Mouse (Mus musculus) midbrain, embryonic 12.5 days (tissue): ENCODE measurements around the gene Chst11. TPM values are rescaled to one million over a fixed set of nuclear protein-coding genes. Genes with fewer than 3 reads are reported as not detected.

Source experiments
- ATAC-seq: fragments of 200-750 bp; cut with Nextera tagmentation; 2 replicates; pipeline ENCODE4 v1.8.0; 2017; ENCODE audit warnings: low read depth, moderate TSS enrichment, moderate library complexity; ENCODE audit not compliant: low FRiP score
- H3K27ac ChIP-seq: fragments of 300-500 bp; sonication (generic); replicated peaks from 2 replicates; pipeline ENCODE4 v1.5.1; 2016; ENCODE audit warnings: mild to moderate bottlenecking
- H3K27me3 ChIP-seq: fragments of 300-500 bp; sonication (generic); 2 replicates; pipeline ENCODE4 v1.6.1; 2016; ENCODE audit warnings: mild to moderate bottlenecking
- H3K36me3 ChIP-seq: fragments of 300-500 bp; sonication (generic); 2 replicates; pipeline ENCODE4 v1.6.1; 2016
- H3K4me1 ChIP-seq: fragments of 300-500 bp; sonication (generic); 2 replicates; pipeline ENCODE4 v1.6.1; 2016
- H3K4me2 ChIP-seq: fragments of 300-500 bp; sonication (generic); replicated peaks from 2 replicates; pipeline ENCODE4 v1.6.1; 2016; ENCODE audit warnings: mild to moderate bottlenecking, moderate library complexity
- H3K4me3 ChIP-seq: fragments of 300-500 bp; sonication (generic); 2 replicates; pipeline ENCODE4 v1.5.1; 2016; ENCODE audit warnings: mild to moderate bottlenecking
- H3K9ac ChIP-seq: fragments of 300-500 bp; sonication (generic); replicated peaks from 2 replicates; pipeline ENCODE4 v1.6.1; 2016; ENCODE audit warnings: mild to moderate bottlenecking, moderate library complexity
- H3K9me3 ChIP-seq: fragments of 300-500 bp; sonication (generic); 2 replicates; pipeline ENCODE4 v1.6.1; 2016; ENCODE audit warnings: mild to moderate bottlenecking
- WGBS: fragments of 180-500 bp; shearing (Covaris S2); methylation state at CpG from one replicate; pipeline ENCODE4 v1.1.7; 2016; 5-methylcytosine and 5-hydroxymethylcytosine counted together
- polyA plus RNA-seq: library from polyadenylated mRNA; unstranded; fragments of >200 nt; fragmentation: Nextera tagmentation; extraction: Ambion mirVana; gene quantifications from 2 replicates; pipeline ENCODE4 v1.2.1, GENCODE M21; 2016

Gene Chst11
- polyA plus RNA-seq, 1 experiment from 2014 or later: 2.3 TPM

DNA sequence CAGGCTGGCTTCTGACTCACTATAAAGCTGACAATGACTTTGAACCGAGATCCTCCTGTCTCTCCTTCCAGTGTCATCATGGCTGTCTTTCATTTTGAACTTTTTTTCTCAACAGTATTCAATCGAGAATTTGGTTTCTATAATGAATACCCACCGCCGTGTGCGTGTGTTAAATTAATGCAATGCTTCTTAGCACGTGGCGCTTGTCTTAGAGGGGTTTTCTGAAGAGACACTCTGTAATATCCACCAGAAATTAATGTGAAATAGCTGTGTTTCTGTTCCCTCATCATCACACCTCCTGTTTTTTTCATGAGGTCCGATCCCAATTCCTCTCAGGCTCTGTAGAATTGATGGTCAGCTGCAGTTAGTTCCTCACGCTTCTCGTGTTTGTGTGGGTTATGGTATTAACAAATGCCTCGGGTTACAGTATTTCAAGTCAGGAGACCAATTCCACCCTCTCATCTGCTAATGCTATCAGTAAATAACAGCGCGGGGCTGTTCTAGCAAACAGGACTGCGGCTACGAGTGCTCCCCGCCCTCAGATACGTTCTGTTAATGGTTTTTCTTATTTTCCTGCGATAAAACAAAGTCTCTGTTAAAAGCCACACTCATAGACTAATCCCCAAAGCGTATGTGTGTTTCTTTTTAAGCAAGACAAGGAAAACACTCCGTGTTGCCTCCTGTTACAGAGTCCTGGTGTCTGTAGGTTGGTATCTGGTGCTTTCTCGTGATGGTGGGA, 32.6 kb downstream of the Chst11 start:
- Histone ChIP-seq H3K9me3 (no peaks in the 10 kb centered on the region), H3K4me2 (no peak overlapping the region), H3K4me3 (no peak overlapping the region), H3K4me1 (peaks cover 35% of the 10 kb centered on the region), H3K36me3 (no peaks in the 10 kb centered on the region), H3K27me3 (no peaks in the 10 kb centered on the region), H3K27ac (no peak overlapping the region), H3K9ac (no peak overlapping the region)
- 78% methylated on average over 21 of the region's 21 CpGs for WGBS
- no peak for ATAC-seq

GRCm38 (mm10) chr10:83018521-83018920, 33.2 kb downstream of the Chst11 start:
- no peak overlapping the region for H3K4me2 ChIP-seq
- H3K36me3 ChIP-seq: no peaks in the 10 kb centered on the region
- no peaks in the 10 kb centered on the region for H3K27me3 ChIP-seq
- H3K4me1 ChIP-seq: peaks cover 35% of the 10 kb centered on the region
- no peak for ATAC-seq
- no peak overlapping the region for H3K4me3 ChIP-seq
- H3K27ac ChIP-seq: no peak overlapping the region
- WGBS: 65% methylated on average over 2 of the region's 5 CpGs
- no peaks in the 10 kb centered on the region for H3K9me3 ChIP-seq
- H3K9ac ChIP-seq: no peak overlapping the region

DNA sequence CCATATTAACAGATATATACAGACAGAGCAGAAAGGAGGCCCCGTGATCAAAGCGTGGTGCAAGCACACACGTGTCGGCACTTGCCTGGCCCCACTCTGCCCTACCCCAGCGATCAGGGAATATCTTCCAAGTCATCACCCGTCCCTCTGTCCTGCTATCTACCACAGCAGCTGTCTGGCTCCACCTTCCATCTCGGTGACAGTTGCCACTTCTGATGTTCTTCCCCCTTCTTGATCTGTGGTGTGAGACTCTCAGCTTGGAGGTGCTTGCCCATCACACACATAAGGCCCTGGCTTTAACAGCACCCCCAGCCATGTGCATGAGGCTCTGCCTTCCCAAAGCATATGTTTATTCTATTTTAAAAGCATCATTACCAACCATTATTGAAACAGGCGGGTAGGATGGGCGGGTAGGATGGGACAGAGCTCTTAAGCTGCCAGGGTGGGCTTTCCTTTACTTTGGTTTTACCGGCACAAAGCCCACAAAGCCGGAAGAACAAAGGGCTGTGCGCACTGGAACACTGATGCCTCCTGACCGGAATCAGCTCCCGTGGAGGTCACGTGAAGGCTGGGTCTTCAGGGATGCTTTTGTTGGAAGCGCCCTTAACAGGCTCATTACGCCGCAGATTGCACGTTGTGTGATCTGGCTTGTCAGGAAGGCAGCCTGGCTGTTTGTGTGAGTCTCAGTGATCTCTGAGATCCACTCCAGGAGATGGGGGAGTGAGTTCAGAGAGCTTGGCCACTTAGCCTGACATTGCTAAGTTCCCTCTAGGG, 34.4 kb downstream of the Chst11 start:
- ATAC-seq: peak; percentile 82
- Histone ChIP-seq H3K9me3 (no peaks in the 10 kb centered on the region), H3K9ac (0 out of 2 replicates have a peak overlapping the region, but pooled peaks have one; percentile 32), H3K4me3 (no peak overlapping the region), H3K36me3 (no peaks in the 10 kb centered on the region), H3K4me2 (peak overlapping the region; percentile 37), H3K4me1 (peaks cover 35% of the 10 kb centered on the region), H3K27me3 (no peaks in the 10 kb centered on the region), H3K27ac (peak overlapping the region; percentile 71)
- WGBS: 22% methylated on average over 19 of the region's 19 CpGs

GRCm38 (mm10) chr10:83022616-83023015, 37.3 kb downstream of the Chst11 start:
- Histone ChIP-seq H3K4me3 (no peak overlapping the region), H3K27ac (no peak overlapping the region), H3K4me2 (no peak overlapping the region), H3K9ac (no peak overlapping the region), H3K9me3 (no peaks in the 10 kb centered on the region), H3K4me1 (peaks cover 35% of the 10 kb centered on the region), H3K27me3 (no peaks in the 10 kb centered on the region), H3K36me3 (no peaks in the 10 kb centered on the region)
- ATAC-seq: no peak
- WGBS: 100% methylated on average over 1 of the region's 1 CpGs

DNA sequence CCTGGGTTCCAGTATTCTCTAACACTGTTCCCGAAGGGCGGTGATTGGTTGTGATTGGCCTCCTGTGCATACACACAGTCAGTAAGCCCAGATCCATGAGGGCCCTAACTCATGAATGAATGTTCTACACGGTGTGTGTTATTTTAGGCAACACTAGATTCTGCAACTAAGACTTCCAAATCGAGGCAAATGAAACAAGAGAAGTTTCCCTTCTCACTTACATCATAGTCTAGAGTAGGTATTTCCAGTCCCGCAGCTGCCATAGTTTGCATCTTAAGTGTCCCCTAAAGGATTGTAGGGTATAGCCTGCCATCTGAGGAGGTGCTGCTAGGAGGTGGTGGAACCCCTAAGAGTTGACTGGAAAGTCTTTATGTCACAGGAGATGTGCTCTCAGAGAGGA, 40.9 kb downstream of the Chst11 start:
- 95% methylated on average over 5 of the region's 5 CpGs for WGBS
- Histone ChIP-seq H3K4me2 (no peak overlapping the region), H3K4me3 (no peak overlapping the region), H3K9ac (no peak overlapping the region), H3K9me3 (no peaks in the 10 kb centered on the region), H3K27ac (no peak overlapping the region), H3K36me3 (no peaks in the 10 kb centered on the region), H3K4me1 (peaks cover 9% of the 10 kb centered on the region), H3K27me3 (no peaks in the 10 kb centered on the region)
- no peak for ATAC-seq

DNA sequence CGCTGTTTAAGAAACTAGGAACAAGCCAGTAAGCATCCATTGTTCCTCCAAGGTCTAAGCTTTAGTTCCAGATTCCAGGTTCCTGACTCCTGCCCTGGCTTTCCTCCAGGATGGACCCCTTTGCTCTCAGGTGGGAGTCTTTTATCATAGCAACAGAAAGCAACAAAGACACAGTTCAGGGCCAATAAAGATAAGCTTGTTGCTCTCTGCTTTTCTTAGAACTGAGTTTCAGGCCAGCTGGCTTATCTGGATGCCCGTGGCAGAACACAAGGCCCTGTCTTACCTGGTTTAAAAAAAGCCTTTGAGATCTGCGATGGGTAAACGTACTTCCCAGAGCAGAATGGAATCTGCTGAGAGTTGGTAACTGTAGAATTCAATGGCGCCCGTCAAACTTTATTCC, 42.4 kb downstream of the Chst11 start:
- no peak overlapping the region for H3K4me2 ChIP-seq
- no peak overlapping the region for H3K27ac ChIP-seq
- no peak overlapping the region for H3K9ac ChIP-seq
- H3K9me3 ChIP-seq: no peaks in the 10 kb centered on the region
- no peaks in the 10 kb centered on the region for H3K27me3 ChIP-seq
- H3K4me3 ChIP-seq: no peak overlapping the region
- ATAC-seq: no peak
- no peaks in the 10 kb centered on the region for H3K36me3 ChIP-seq
- H3K4me1 ChIP-seq: peaks cover 6% of the 10 kb centered on the region; the same call in 1 of the 2 replicates
- WGBS: 89% methylated on average over 6 of the region's 6 CpGs

DNA sequence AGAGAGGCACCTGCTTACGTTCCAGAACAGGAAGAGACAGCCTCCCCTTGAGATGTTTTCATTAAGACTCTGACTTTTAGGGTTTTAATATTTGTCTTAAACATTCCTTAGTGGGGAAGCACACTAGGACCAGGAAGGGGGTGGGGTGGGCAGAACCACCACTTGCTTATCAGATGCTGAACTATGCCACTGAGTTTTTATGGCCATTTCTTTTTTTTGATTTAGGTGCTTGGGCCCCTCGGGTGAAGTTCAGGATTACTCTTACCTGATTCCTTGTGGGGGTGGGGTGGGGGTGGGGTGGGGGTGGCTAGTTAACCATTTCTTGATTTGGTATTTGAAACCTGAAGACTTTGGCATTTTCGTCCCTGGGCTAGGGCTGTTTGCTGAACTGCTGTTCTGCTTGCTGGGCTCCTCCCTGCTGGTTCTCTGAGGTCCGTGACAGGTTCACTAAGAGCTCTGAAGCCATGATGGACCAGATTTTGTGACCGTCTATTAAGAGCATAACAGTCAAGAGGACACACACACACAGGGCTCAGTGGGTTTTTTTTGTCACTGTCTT, 44.9 kb downstream of the Chst11 start:
- Histone ChIP-seq H3K9ac (no peak overlapping the region), H3K4me1 (peaks cover 6% of the 10 kb centered on the region; the same call in 1 of the 2 replicates), H3K36me3 (no peaks in the 10 kb centered on the region), H3K27ac (no peak overlapping the region), H3K4me2 (no peak overlapping the region), H3K9me3 (no peaks in the 10 kb centered on the region), H3K4me3 (no peak overlapping the region), H3K27me3 (no peaks in the 10 kb centered on the region)
- WGBS: 59% methylated on average over 5 of the region's 5 CpGs
- ATAC-seq: no peak

DNA sequence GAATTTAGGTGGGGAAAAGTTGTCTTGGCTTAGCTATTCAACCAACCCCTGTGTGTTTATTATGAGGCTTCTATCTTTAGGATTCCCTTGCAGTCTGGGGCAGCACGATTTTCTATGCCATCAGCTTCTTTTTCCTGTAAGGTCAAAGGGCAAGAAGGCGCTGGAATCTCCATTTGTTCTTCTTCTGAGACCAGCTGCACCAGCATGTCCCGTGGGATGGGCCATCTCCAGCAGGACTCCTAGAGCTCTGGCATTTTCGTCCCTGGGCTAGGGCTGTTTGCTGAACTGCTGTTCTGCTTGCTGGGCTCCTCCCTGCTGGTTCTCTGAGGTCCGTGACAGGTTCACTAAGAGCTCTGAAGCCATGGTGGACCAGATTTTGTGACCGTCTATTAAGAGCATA, 45.6 kb downstream of the Chst11 start:
- no peak overlapping the region for H3K27ac ChIP-seq
- no peaks in the 10 kb centered on the region for H3K36me3 ChIP-seq
- no peak overlapping the region for H3K4me3 ChIP-seq
- ATAC-seq: no peak
- H3K4me1 ChIP-seq: peaks cover 6% of the 10 kb centered on the region; the same call in 1 of the 2 replicates
- H3K9me3 ChIP-seq: no peaks in the 10 kb centered on the region
- H3K27me3 ChIP-seq: no peaks in the 10 kb centered on the region
- H3K4me2 ChIP-seq: no peak overlapping the region
- WGBS: 35% methylated on average over 6 of the region's 6 CpGs
- H3K9ac ChIP-seq: no peak overlapping the region

GRCm38 (mm10) chr10:83031561-83031960, 46.3 kb downstream of the Chst11 start:
- Histone ChIP-seq H3K4me3 (no peak overlapping the region), H3K9ac (no peak overlapping the region), H3K4me1 (peaks cover 9% of the 10 kb centered on the region), H3K27ac (no peak overlapping the region), H3K4me2 (no peak overlapping the region), H3K27me3 (no peaks in the 10 kb centered on the region), H3K9me3 (no peaks in the 10 kb centered on the region), H3K36me3 (no peaks in the 10 kb centered on the region)
- 50% methylated on average over 4 of the region's 4 CpGs for WGBS
- ATAC-seq: no peak

DNA sequence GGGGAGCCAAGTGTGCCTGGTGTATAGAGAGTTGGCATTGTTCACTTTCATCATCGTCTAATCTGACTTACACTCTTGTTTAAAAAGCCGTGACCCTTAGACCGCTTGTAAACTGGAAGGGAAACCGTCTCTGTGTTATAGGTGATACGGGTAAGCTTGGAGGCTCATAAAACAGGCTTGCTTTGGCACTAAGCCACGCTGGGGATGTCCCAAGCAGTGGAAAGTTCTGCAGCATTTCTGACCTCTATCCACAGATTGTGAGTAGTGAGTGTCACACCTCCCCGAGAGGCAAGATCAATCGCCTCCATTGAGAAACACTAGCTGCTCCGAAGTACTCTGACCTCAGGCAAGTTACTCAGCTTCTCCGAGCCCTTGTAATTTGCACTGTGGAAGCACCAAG, 47.3 kb downstream of the Chst11 start:
- no peaks in the 10 kb centered on the region for H3K9me3 ChIP-seq
- H3K4me2 ChIP-seq: no peak overlapping the region
- H3K27ac ChIP-seq: no peak overlapping the region
- H3K4me3 ChIP-seq: no peak overlapping the region
- no peaks in the 10 kb centered on the region for H3K36me3 ChIP-seq
- no peak for ATAC-seq
- no peak overlapping the region for H3K9ac ChIP-seq
- no peaks in the 10 kb centered on the region for H3K27me3 ChIP-seq
- H3K4me1 ChIP-seq: peaks cover 19% of the 10 kb centered on the region
- 78% methylated on average over 10 of the region's 10 CpGs for WGBS

- no peak for ATAC-seq
- H3K4me3 ChIP-seq: no peak overlapping the region
Observed at GRCm38 (mm10) chr10:83036340-83037045, 51.2 kb downstream of the Chst11 start.

GRCm38 (mm10) chr10:83038166-83038565, 52.9 kb downstream of the Chst11 start:
- Histone ChIP-seq H3K27ac (no peak overlapping the region), H3K9me3 (no peaks in the 10 kb centered on the region), H3K4me1 (peaks cover 24% of the 10 kb centered on the region), H3K36me3 (no peaks in the 10 kb centered on the region), H3K9ac (no peak overlapping the region), H3K4me3 (no peak overlapping the region), H3K4me2 (no peak overlapping the region), H3K27me3 (no peaks in the 10 kb centered on the region)
- ATAC-seq: no peak
- 93% methylated on average over 9 of the region's 9 CpGs for WGBS

More at GRCm38 (mm10) chr10:83036340-83037045, 51.2 kb downstream of the Chst11 start:
- 69% methylated on average over 20 of the region's 20 CpGs for WGBS
- H3K9me3 ChIP-seq: no peaks in the 10 kb centered on the region
- H3K4me1 ChIP-seq: peaks cover 15% of the 10 kb centered on the region
- H3K27me3 ChIP-seq: no peaks in the 10 kb centered on the region
- H3K9ac ChIP-seq: no peak overlapping the region
- no peaks in the 10 kb centered on the region for H3K36me3 ChIP-seq
- H3K4me2 ChIP-seq: no peak overlapping the region
- peak overlapping the region; percentile 66 for H3K27ac ChIP-seq
